9 mouse cellular contexts compared by ENCODE assay signal in the genomic region with DNA sequence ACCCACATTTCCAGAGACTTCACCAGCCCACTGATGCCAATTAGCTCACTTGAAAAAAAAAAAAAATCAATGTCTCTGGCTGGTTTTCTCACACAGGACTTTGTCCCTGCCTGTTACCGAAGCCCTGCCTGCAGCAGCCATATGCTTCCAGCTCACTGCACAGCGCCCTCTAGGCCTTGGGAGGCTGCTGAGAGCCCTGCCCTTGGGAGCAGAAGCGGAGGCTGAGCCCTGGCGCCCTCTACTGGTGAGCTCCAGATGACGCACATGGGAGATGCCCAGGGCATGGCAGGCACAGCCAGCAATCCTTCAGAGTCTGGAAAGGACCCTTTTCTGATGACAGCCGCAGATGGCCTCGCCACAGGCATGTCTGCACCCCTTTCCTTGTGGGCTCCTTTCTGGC. TPM values are rescaled to one million over a fixed set of nuclear protein-coding genes. Genes with fewer than 3 reads are reported as not detected.
DNase-seq lines count a peak whose midpoint lies in the region; ATAC-seq and TF ChIP-seq lines count a peak whose summit lies in the region.
"Had no signal": no experiment of that assay in that cellular context is flagged by ENCODE, and none has a peak within 500 bp of the region (broad histone marks: within the 10 kb centered on the region; RNA-seq: fewer than 3 reads in every experiment).

No protein-coding gene starts in this region.

- DNase-seq in CD8-positive naive resting alpha-beta T cell, adult 2 months (ENCODE audit: low read depth in 2 of 2, low spot score in 2 of 2), result peak; percentile 53 to 66
- peak; percentile 77 for DNase-seq in NIH3T3 (ENCODE audit: low read depth)
- peak; percentile 91 to 92 for DNase-seq in cerebellum, postnatal 10 days
- DNase-seq in gastrocnemius, postnatal 4 days (ENCODE audit: low spot score in 2 of 2), result peak; percentile 53 to 71
- peak; percentile 89 to 92 for DNase-seq in kidney, postnatal 4 days
- peak; percentile 81 for DNase-seq in lung, embryonic 14.5 days
- peak; percentile 77 to 86 for DNase-seq in right cerebral cortex, postnatal 10 days (ENCODE audit: low spot score in 2 of 2)

- peak; percentile 91 for TF ChIP-seq CTCF in lung, embryonic 14.5 days (IDR thresholded peaks at IDR 0.05; ENCODE audit: low read depth)

- no peaks in the 10 kb centered on the region for H3K4me1 ChIP-seq in lung, embryonic 14.5 days (ENCODE audit: insufficient read depth)
- H3K4me1 ChIP-seq: limb, embryonic 15.5 days had no signal

- H3K4me2 ChIP-seq in lung, embryonic 14.5 days, result no peak overlapping the region
- H3K4me2 ChIP-seq: limb, embryonic 15.5 days had no signal

- no peak overlapping the region for H3K27ac ChIP-seq in lung, embryonic 14.5 days (ENCODE audit: low read depth)
- H3K27ac ChIP-seq: limb, embryonic 15.5 days had no signal

- H3K9ac ChIP-seq in lung, embryonic 14.5 days, result no peak overlapping the region
- H3K9ac ChIP-seq: limb, embryonic 15.5 days had no signal

- H3K9me3 ChIP-seq in lung, embryonic 14.5 days (ENCODE audit: low read depth, low read length), result no peaks in the 10 kb centered on the region
- H3K9me3 ChIP-seq: limb, embryonic 15.5 days had no signal

- no peaks in the 10 kb centered on the region for H3K27me3 ChIP-seq in lung, embryonic 14.5 days (ENCODE audit: insufficient read depth, low read length)

- WGBS in lung, embryonic 14.5 days, result 35% methylated on average over 7 of the region's 7 CpGs

- no peak for ATAC-seq in lung, embryonic 14.5 days (ENCODE audit: insufficient read depth)
- ATAC-seq in inflammation-experienced regulatory T-cells, adult 6 months, result no peak

- no peak overlapping the region for H3K4me3 ChIP-seq in lung, embryonic 14.5 days (ENCODE audit: low read depth, low read length)
- H3K4me3 ChIP-seq: limb, embryonic 15.5 days had no signal

- H3K36me3 ChIP-seq in lung, embryonic 14.5 days (ENCODE audit: insufficient read depth), result no peaks in the 10 kb centered on the region
- H3K36me3 ChIP-seq: limb, embryonic 15.5 days had no signal

RNA-seq across cellular contexts. Expression of gene Grm2, which starts 12.8 kb away (rescaled TPM):
- total RNA-seq in gastrocnemius, postnatal 4 days (2021), result not detected
- polyA plus RNA-seq in lung, embryonic 14.5 days (2014; fragmentation: Nextera tagmentation; extraction: Ambion mirVana), result not detected in 2 replicates
- polyA plus RNA-seq in inflammation-experienced regulatory T-cells, adult 6 months (2017; shearing (Covaris generic)), result not detected

RNA-seq across cellular contexts. Expression of gene Iqcf6, which starts 16.7 kb away (rescaled TPM):
- not detected for total RNA-seq in gastrocnemius, postnatal 4 days (2021)
- not detected in 2 replicates for polyA plus RNA-seq in lung, embryonic 14.5 days (2014; fragmentation: Nextera tagmentation; extraction: Ambion mirVana)
- not detected for polyA plus RNA-seq in inflammation-experienced regulatory T-cells, adult 6 months (2017; shearing (Covaris generic))
- polyA plus RNA-seq: limb, embryonic 15.5 days had no signal

RNA-seq across cellular contexts. Expression of gene Tex264, which starts 42.6 kb away (rescaled TPM):
- 10 to 100 TPM; 29.4 to 31.4 TPM for total RNA-seq in gastrocnemius, postnatal 4 days (2021)
- 41.3 and 47.8 TPM in 2 replicates for polyA plus RNA-seq in lung, embryonic 14.5 days (2014; fragmentation: Nextera tagmentation; extraction: Ambion mirVana)
- polyA plus RNA-seq in inflammation-experienced regulatory T-cells, adult 6 months (2017; shearing (Covaris generic)), result 10 to 100 TPM; 23.1 to 36.9 (median 34.4) TPM
